Mouse (Mus musculus) liver, postnatal 0 days (tissue): ENCODE measurements around the gene Smg6.

ENCODE experiments used
- CTCF ChIP-seq: sonication (generic); IDR thresholded peaks from 2 replicates; pipeline ENCODE4 v1.5.1; 2016; ENCODE audit warnings: antibody characterized with exemption, low read depth
- EP300 ChIP-seq: IDR thresholded peaks from 2 replicates; pipeline ENCODE4 v1.6.1; 2016; ENCODE audit warnings: antibody characterized with exemption, low read depth, mild to moderate bottlenecking

- TF ChIP-seq CTCF (no peak), EP300 (no peak)
These were observed 232.3 kb downstream of the Smg6 start for GRCm38 (mm10) chr11:75157901-75158300.
